Mouse (Mus musculus): Measurements from ENCODE around the gene Tgm4.

Gene Tgm4

DNA sequence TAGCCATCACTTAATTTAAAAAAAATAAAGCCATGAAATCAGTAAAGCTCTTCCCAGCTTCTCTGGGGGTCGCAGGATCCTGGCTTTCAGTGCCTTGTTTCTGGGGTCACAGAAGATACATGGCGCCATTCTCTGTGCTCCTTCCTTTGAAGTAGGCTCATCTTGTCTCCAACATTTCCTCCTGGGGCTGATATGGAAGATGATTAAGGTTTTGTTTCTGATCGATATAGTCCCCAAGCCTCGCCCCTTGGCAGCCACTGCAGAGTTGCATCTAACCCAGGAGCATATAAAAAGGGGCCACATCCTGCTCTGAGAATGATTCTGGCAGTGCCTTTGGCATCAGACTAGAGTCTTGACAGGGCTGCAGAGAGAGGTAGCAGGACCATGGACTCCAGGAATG lies at the start of gene Tgm4:
Gene Tgm4 (plus strand): TSS at position 301 of the 400 bp plus-strand sequence.
- DNase-seq (ENCODE audit: low spot score in 2 of 2): no peak

DNA sequence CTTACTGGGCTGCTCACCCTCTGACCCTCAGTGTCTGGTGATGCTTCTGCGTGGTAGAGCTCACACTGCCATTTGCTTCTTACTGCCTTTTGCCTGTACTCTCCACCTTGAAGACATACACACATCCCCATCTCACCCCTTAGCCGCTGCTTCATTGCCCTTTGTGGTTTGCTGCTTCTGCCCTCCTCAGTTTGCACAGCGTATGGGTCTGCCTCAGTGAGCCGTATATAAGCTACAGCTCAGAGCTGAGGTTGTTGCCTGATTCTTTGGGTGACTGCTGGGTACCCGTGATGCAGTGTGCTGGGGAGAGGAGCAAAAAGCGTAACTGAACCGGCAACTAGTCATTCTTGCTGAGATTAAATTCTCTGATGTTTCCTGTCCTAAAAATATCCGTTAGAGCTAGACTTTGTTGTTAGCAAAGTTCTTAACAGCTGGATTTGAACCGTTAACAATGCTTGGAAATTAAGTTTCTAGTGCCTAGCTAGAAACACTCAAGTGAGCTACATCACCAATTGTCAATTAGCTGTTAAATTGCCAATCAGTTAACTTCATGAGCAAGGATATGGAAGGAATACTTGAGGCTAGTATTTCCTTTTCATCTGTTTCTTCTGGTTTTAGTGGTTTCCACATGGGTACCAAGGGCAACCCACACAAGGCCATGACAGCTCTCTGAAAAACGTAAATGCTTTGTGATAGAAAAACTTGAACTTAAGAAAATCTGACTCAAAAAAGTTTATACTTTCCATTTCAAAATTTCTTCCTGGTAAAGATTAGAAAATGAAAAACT lies 35.9 kb upstream of the Tgm4 start:
- no peak for DNase-seq (ENCODE audit: low spot score in 2 of 2)

DNA sequence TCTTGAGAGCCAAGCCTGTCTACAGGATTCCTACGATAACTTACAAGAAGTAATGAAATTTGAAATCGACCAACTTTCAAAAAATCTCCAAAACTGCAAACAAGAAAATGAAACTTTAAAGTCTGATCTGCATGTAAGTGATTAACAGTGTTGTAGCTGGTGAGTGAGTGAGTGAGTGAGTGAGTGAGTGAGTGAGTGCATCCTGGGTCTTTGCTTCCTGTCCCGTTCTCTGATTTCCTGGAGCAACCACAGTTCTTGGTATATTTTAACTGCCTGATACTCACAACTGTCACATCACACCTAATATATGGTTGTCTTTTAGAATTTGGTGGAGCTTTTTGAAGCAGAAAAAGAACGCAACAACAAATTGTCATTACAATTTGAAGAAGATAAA lies 35.3 kb upstream of the Tgm4 start:
- DNase-seq (ENCODE audit: low spot score in 2 of 2): no peak

DNA sequence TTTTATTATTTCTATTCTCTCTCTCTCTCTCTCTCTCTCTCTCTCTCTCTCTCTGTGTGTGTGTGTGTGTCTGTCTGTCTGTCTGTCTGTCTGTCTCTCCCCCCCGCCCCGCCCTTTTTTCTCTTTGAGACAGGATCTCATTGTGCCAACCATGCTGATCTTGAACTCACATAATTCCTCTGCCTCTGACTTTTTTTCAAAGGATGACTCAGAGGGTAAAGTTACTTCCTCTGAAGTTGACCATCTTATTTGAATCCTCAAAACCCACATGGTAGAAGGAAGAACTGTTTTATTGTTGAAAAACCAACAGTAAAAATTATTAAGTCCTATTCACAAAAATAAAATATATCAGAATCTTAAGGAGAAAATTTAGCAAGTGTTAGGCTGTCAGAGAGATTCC lies 29.8 kb upstream of the Tgm4 start:
- DNase-seq (ENCODE audit: low spot score in 2 of 2): no peak

DNA sequence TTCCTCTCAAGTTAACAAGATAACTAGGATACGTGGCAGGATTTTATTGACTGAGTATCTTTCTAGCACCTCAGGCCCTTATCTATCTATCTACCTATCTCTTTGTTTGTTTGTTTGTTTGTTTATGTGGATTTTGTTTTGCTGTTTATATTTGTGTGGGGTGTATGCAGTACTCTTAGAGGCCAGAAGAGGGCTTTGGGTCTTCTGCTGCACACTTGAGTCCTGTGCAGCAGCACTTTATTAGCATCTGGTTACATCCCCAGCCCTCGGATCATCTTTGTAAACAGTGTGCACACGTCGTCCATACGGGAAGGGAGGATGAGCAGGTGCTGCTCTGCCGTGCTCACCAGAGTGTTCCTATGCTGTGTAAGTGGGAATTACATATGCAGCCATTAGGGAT lies 28.5 kb upstream of the Tgm4 start:
- DNase-seq (ENCODE audit: low spot score in 2 of 2): no peak

DNA sequence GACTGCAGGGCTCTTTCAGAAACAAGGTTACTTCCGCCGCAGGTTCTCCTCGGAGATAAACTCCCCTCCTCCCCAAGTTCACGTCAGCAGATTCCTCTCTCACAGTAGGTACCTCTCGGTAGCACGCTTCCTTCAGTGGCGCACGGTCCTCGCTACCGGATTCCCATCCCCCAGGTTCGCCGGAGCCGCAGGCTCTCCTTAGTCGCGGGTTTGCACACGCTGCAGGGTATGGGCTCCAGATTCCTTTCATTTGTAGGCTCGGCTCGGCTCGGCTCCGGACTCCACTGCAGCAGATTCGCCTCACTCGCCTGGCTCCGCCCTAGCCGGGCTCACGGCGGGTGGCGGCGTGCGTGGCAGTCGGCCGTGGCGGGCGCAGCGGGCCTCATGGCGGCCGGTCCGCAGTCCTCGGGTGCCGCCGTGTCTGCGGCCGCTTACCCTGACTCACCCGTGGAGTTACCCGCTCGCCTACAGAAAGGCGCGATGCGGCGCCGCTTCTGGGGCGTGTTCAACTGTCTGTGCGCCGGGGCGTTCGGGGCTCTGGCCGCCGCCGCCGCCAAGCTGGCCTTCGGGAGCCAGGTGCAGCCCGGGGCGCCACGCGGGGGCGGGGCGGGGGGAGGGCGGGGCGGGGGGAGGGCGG lies 13.4 kb upstream of the Tgm4 start, which contains the start of gene Tmem42:
Gene Tmem42 (plus strand): TSS at position 332 of the 637 bp plus-strand sequence.
- DNase-seq (ENCODE audit: low spot score in 2 of 2): peak; percentile 75 to 88

DNA sequence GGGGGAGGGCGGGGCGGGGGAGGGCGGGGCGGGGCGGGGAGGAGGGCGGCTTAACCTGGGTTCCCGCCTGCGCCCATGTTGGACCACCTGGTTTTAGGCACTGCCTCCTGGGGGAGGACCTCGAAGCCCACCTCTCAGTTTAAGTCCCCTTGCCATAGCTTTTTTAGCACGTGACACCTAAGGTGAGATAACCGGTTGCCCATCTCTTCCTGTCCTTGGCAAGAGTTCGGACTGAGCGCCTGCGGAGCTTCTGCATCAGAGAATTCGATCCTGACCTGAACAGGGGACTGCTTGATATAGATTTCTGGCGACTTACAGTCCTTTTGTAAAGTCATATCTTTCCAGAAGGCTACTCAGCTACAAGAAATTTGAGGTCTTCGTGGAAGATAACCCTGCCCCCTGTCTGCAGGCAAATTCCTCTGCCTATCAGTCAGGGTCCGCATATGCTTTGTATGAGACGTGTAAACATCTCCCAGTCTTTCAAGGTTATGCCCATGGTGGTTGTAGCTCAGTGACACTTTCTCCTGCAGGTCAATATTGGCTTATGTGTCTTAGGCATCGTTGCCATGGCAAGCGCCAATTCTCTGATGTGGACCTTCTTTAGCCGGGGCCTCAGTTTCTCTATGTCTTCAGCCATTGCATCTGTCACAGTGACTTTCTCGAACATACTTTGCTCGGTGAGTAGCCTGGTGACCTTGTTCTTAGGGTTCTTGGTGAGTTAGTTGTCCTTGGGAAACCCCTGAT lies 12.7 kb upstream of the Tgm4 start:
- DNase-seq (ENCODE audit: low spot score in 2 of 2): peak in 1 of 2 experiments; percentile 2

DNA sequence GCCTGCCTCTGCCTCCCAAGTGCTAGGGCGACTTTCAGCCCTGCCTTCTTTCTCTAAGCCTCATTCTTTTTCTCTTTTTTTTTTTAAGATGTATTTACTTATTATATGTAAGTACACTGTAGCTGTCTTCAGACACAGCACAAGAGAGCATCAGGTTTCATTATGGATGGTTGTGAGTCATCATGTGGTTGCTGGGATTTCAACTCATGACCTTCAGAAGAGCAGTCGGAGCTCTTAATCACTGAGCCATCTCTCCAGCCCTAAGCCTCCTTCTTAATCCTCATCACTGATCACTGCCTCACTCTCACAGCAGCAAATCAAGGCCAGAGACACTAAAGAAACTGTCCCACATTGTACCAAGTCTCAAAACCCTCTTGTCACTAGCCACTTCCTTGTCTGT lies 10.3 kb upstream of the Tgm4 start:
- no peak for DNase-seq (ENCODE audit: low spot score in 2 of 2)

DNA sequence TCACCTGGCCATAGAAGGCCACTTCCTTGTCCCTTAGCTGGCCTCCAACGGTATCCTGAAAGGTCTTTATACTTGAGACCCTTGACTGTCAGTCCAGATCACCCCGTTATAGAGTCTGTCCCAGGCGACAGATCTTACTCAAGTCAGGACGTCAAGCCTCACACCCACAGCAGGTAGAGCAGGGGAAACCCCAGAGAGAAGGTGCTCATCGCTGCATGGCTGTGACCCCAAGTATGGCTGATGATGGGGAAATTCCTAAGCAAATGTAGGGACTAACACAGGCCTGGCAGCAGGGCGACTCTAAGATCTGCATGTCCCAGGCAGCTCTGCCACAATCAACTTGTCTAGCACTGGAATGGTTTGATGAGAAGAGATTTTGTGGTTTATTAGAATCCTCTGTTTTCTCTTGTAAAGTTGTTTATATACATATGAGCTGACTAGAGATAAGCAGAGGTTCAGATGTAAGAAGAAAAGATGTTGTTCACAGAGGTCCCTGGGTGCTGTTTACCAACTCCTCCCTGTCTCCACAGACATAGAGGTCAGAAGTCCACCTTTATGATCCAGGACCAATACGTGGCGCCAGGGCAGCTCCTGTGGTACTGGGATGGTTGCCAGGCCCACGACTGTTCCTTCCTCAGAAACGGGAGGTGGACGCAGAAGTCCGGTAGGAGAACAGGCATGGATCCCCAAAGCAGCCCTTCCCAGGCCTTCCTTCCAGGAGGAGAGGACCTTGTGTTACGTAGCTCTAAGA lies 2.9 kb upstream of the Tgm4 start:
- no peak for DNase-seq (ENCODE audit: low spot score in 2 of 2)

DNA sequence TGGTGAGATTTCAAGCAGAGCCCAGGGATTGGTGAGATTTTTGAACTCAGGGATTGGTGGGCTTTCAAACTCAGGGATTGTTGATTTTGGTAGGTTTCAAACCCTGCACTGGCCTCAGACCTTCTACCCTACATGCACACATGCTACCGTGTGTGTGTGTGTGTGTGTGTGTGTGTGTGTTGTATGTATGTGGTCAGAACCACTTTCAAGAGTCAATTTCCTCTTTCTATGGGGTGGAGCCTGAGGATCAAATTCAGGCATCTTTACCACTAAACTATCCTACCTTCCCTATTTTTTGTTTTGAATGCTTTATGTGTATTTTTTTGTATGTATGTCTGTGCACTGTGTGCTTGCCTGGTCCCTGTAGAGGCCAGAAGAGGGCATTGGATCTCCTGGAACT lies 13.1 kb downstream of the Tgm4 start:
- no peak for DNase-seq (ENCODE audit: low spot score in 2 of 2)

DNA sequence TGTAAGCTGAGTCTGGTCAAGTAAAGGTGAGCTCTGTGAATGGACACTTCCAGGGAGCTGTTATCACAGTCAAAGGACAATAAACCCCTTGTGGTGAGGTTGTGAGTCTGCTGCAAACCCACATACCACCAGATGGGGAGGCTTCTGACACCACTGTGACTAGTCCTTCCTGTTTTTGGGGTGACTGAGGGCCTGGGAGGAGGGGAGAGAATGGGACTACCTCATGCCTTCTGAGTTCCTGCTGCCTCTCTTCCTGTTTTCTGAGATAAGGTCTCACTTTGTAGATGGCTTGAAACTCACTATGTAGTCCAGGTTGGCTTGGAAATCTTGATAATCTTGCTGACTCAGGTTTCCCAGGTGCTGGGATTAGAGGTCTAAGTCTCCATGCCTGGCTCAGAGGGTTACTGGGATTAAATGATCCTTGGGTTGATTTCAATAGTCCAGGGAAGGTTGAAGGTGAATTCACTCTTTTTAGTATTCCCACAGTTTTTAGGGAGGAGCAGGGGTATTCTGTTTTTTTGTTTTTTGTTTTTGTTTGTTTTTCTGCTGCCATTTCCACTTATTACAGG lies 24.3 kb downstream of the Tgm4 start:
- no peak for DNase-seq (ENCODE audit: low spot score in 2 of 2)

DNA sequence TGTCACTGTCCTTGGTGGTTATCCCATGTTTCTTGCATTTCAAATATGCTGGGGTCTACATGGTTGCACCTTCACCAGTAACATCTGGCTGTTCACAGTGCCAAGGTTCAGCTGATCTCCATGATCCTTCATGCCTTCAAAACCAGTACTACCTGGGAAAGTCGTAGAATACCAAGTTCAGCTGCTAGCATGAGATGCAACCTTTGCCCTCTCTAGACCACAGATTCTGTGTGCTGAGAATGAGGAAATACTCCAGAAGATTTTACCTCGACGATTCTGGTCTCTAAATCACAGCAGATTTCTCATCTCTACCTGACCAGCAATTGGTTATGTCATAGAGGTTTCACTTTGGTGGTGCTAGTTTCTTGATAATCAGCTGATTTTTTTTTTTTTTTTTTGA lies 25.6 kb downstream of the Tgm4 start:
- DNase-seq (ENCODE audit: low spot score in 2 of 2): no peak

DNA sequence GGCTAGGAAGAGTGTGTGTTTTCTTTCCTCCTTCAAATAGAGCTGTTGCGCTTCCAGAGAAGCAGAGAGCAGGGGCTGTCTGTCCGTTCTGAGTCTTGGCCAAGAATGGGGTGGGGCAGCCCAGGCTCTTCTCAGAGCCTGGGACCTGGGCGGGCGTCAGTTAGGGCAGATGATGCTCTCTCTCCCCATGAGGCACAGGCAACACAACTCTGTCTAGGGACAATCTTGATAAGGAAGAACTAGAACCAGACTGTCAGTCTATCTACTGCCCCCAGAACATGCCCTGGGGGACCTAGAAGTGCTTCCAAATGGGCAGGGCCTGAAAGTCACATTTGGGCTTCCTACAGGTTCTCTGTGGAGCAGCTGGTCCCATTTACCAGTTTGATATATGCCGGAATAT lies 44.6 kb downstream of the Tgm4 start:
- DNase-seq (ENCODE audit: low spot score in 2 of 2): no peak

DNA sequence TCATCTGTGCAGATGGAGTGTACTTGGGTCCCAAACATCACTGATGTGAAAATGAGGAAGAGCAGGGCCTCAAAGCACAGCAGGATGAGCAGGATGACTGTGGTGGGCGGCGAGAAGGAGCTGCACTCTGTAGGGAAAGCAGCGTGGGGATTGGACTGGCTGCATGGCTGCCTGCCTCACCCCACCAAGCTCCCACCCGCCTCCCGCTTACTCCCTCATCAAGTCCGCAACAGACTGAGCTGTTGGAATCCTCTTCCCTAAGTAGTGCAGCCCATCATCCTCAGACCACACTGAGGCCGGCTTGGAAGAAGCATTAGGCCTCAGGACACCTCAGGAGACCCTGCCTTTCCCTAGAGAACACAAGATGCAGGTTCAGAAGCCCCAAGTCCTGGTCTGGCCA lies 45.8 kb downstream of the Tgm4 start:
- DNase-seq (ENCODE audit: low spot score in 2 of 2): no peak

DNA sequence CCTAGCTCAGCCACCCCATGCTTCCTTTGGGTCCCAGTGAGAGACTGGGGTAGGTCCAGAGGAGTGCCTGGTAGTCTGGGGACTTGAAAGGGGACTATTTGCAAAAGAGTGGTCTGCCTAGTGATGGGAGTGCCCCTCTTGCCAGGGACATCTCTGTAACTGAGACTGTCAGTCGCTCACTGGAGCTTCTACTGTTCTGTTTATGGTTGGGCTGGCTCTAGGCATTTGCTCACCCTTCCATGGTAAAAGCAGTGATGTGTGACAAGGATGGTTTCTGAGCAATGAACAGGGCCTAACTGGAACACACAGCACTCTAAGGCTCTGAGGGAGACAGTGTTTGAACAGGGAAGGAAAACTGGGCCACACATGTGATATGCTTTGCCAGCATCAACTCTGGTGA lies 46.3 kb downstream of the Tgm4 start:
- no peak for DNase-seq (ENCODE audit: low spot score in 2 of 2)

DNA sequence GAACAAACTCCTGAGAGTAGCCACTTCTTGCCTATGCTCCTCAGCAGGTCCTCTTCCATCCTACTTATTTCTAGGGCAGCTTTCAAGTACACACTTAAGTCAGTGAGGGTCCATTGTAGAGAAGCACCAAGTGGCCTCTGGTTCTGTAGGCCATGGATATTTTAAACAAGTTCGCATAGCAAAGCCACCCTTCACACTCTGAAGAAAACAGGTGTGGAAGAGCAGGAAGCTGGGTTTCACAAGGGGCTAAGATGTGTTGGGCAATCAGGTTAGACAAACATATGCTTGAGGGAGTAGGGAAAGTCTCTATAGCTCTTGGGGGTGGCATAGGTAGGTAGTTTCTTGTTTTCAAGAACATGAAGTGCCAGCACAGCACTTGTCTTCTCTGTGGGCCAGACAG lies 50.8 kb downstream of the Tgm4 start:
- DNase-seq (ENCODE audit: low spot score in 2 of 2): no peak

DNA sequence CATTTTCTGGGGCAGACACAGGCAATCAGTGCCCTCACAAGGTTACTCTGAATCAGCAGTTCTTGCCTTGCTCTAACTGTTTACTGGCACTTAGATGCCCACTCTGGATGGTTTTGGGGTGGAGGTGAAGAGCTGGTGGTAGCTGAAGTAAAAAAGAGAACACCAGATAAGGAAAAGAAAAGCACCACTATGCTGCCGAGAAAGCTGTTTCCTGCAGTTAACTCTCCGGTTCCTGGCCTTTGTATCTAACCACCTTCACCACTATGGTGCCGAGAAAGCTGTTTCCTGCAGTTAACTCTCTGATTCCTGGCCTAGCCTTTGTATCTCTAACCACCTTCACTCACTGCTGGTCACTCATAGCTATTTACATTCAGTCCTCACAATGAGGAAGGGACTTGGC lies 53.0 kb downstream of the Tgm4 start:
- no peak for DNase-seq (ENCODE audit: low spot score in 2 of 2)

DNA sequence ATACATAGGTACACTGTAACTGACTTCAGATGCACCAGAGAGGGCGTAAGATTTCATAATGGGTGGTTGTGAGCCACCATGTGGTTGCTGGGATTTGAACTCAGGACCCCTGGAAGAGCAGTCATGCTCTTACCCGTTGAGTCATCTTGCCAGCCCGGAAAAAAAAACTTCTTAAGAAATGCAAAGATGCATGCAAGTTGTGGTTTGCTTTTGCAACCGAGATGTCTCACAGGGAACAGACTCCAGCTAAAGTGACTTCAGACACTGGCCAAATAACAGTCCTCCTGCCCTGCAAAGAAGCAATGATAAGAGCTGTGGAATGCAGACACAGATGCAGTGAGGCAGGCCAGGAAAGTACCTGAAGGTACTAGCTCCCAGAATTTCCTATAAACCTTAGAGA lies 56.3 kb downstream of the Tgm4 start:
- DNase-seq (ENCODE audit: low spot score in 2 of 2): no peak

DNA sequence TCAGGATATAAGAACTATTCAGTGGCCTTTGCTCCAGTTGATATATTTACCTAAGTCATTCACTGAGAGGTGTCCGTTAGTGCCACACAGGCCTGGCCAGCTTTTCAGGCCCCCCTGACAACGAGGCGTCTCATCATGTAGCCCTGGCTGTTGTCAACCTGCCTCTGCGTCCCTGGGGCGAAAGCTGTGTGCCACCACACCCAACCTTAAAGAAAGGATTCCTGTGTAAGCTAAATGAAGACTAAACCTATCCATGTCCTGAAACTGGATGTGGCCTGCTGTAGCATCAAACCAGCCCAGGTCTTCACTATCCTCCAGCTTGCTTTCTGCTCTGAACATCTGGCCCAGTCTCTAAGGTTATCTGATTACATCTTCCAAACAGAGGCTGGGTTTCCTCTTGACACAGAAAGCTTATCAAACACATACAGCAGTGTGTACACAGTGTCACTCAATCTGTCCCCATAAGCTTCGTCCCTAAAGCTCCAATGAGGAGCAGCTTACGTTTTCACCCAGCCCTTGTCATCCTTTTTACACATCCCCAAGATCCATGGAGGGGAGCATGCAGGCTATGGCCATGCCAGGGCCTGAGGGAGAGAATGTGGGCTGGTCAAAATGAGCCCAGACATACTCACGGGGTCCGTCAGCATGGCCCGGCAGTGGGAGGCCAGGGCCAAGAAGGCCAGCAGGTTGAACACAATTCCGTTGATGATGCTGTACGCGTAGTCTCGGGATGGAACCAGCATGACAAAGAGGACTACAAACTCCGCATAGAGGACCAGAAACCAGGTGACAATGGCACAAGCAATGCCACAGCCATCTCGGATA lies 65.3 kb downstream of the Tgm4 start:
- DNase-seq (ENCODE audit: low spot score in 2 of 2): no peak

DNA sequence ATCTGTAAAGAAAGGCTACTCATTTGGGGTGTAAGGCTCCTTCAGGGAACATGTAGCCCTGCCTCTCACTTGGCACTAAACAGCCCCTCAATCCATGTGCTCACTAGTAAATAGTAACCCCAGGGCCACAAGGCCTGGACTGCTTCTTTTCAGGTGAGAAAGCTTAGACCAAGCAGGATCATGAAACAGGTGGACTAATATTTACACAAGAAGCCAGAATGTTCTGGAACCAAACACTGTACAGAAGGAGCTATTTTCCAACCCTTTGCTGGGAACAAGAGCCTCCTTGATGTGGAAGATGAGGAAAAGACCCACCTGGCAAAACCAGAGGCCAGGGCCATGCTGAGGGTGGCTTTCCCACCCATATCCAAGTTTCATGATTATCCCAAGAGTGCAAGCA lies 68.9 kb downstream of the Tgm4 start:
- DNase-seq (ENCODE audit: low spot score in 2 of 2): no peak

DNA sequence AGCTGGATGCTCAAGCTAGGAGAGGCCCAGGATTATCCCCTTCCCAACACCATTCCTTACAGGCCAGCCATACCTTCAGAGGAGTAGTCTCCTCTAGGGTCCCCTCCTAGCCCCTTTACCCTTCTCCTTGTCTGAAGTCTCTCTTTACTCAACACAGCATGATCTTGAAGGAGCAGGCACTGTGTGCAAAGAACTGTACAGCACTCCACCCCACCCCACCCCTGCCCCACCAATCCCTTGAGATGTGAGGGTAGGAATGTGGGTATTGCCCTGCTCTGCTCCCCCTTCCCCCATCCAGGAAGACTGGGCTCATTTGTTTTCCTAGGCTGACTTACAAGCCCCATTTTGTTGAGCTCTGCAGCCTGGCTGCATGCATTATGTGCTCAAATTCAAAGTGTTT lies 69.8 kb downstream of the Tgm4 start:
- DNase-seq (ENCODE audit: low spot score in 2 of 2): no peak
